Mouse (Mus musculus): ENCODE measurements around the gene Plau. TPM values are rescaled to one million over a fixed set of nuclear protein-coding genes. Genes with fewer than 3 reads are reported as not detected.

Plau gene
- polyA plus RNA-seq, 1 experiment, result 1.8 TPM

DNA sequence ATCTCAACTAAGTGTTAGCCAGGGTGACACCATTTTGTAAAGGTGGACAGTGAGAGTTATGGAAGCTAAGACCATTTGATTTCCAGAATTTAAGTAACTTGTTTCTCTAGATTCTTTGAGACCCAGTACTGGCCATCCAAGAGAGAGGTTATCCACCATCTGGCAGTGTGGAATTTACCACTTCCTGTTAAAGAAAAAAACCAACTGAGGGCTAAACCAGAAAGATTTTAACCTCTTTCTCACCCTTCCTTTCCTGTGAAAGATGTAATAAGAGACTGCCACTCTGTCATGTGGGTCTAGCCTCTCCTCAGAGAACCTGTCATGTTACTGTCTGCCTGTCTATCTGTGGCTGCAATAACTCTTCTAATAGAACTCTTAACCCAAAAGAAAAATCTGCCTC, 26.6 kb upstream of the Plau start:
- no peak for DNase-seq (ENCODE audit: low read depth)
- TF ChIP-seq POLR2A (IDR thresholded peaks at IDR 0.05; ENCODE audit: borderline replicate concordance, extremely low read depth, insufficient read depth, insufficient read length, poor library complexity, severe bottlenecking), result no peak

DNA sequence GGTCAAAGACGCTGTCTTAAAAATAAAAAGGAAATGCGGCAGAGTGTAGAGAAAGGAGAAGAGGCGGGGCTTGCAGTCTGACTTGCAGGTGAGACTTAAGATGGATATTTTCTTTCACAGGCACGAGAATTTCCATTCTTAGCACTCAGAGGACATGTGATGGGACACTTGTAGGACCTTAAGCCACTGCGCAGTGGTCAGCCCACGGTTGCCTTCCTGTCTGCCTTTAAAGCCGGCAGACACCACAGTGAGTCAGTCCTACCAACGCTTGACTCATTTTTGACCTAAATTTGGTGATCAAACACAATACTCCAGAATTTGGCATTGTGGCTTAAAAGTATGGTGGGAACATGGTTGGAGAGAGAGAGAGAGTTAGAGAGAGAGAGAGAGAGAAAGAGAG, 25.2 kb upstream of the Plau start:
- no peak for DNase-seq (ENCODE audit: low read depth)
- TF ChIP-seq CTCF (IDR thresholded peaks at IDR 0.05; ENCODE audit: borderline replicate concordance, extremely low read depth, insufficient read depth, insufficient read length) (no peak), POLR2A (IDR thresholded peaks at IDR 0.05; ENCODE audit: borderline replicate concordance, extremely low read depth, insufficient read depth, insufficient read length, poor library complexity, severe bottlenecking) (no peak)

DNA sequence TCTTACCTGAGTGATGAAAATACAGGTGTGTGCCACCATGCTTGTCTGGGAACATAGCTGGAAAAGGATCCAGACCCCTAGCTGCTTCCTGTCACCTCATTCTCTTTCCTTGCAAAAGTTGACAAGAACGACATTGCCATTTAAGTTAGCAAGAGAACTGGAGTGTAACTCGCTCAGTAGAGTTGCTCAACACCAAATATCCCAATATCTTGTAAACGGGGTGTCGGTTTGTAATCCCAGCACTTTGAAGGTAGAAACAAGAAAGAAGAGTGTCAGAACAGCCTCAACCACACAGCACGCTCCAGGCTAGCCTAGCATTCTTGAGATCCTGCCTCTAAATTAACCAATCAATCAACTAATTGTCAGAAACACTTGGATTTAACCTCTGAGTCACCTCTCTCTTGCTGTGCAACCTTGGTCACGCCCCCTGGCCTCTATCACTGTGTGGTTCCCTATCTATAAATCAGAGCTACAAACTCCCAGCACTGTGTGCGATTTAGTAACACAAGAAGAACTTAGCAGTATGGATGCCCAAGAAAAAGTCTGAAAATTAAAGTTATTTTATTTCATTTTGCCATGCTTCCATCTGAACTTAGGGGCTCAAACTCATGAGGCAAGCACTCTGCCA, 24.6 kb upstream of the Plau start:
- no peak for DNase-seq (ENCODE audit: low read depth)
- TF ChIP-seq CTCF (IDR thresholded peaks at IDR 0.05; ENCODE audit: borderline replicate concordance, extremely low read depth, insufficient read depth, insufficient read length), result no peak
- no peak for TF ChIP-seq POLR2A (IDR thresholded peaks at IDR 0.05; ENCODE audit: borderline replicate concordance, extremely low read depth, insufficient read depth, insufficient read length, poor library complexity, severe bottlenecking)

DNA sequence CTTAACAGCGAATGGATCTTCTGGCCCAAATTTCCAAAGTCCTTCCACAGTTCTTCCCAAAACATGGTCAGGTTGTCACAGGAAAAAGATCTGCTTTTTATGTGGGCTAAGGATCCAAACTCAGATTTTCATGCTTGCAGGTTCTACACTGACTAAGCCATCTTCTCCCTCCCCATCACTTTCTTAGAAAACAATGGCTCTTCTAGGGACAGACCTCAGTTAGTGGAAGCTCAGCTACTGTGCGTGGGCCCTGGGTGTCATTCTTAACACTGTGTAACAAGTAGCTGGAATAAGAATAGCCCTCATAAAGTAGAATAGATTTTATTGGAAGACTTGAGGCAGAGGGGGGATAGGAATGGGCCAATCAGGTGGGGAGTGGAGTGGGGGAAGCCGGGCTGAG, 21.0 kb upstream of the Plau start:
- no peak for DNase-seq (ENCODE audit: low read depth)
- TF ChIP-seq POLR2A (IDR thresholded peaks at IDR 0.05; ENCODE audit: borderline replicate concordance, extremely low read depth, insufficient read depth, insufficient read length, poor library complexity, severe bottlenecking) (no peak), CTCF (IDR thresholded peaks at IDR 0.05; ENCODE audit: borderline replicate concordance, extremely low read depth, insufficient read depth, insufficient read length) (no peak)

DNA sequence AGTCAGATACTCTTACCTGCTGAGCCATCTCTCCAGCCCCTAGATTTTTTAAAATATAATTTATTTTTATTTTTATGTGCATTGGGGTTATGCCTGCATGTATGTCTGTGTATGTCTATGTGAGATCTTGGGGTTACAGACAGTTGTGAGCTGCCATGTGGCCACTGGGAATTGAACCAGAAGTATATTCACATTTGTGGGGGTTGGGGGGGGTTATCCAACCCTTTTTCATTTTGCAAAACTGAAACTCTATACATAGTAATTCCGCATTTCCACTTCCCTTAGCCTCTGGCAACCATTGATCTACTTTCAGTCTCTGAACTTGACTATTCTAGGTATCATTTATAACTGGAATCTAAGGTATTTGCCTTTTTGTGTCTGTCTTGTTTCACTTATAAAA, 11.9 kb upstream of the Plau start:
- TF ChIP-seq POLR2A (IDR thresholded peaks at IDR 0.05; ENCODE audit: borderline replicate concordance, extremely low read depth, insufficient read depth, insufficient read length, poor library complexity, severe bottlenecking), result no peak
- TF ChIP-seq CTCF (IDR thresholded peaks at IDR 0.05; ENCODE audit: borderline replicate concordance, extremely low read depth, insufficient read depth, insufficient read length), result no peak
- DNase-seq (ENCODE audit: low read depth), result no peak

DNA sequence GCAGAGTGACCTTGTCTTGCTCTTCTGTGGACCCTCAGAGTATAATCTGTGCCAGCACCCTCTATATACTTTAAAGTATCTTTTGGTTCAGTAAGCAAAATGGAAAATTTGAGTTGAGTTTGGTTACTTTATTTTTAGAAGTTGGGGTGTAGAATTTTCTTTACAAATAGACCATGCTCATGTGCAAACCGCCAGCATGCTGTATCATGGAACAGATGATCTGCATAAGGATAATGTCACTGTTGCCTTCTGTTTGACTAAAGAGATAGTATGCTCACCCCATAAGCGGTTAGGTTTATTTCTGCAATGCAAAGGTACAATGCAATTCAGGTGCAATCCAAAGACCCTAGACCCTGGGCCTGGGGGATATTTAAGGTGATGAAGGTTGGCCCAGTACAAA, 10.9 kb upstream of the Plau start:
- TF ChIP-seq CTCF (IDR thresholded peaks at IDR 0.05; ENCODE audit: borderline replicate concordance, extremely low read depth, insufficient read depth, insufficient read length) (no peak), POLR2A (IDR thresholded peaks at IDR 0.05; ENCODE audit: borderline replicate concordance, extremely low read depth, insufficient read depth, insufficient read length, poor library complexity, severe bottlenecking) (no peak)
- DNase-seq (ENCODE audit: low read depth), result no peak

DNA sequence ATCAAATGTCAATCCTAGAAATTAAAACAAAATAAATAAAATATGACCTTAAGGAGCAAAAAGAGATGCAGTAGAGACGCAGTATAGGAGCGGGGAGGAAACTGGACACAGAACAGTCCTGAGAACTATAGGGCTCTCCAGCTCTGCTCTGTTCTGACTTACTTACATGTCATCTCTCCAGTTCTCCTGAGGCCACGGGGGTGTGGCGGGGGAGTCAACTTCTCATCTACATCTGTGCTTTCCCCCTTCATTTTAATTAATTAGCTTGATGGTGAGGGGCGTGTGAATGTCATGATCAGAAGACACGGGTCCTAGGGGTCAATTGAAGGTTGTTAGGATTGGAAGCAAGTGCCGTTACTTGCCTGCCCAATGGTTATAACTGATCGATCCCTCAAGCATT, 9.4 kb upstream of the Plau start:
- TF ChIP-seq POLR2A (IDR thresholded peaks at IDR 0.05; ENCODE audit: borderline replicate concordance, extremely low read depth, insufficient read depth, insufficient read length, poor library complexity, severe bottlenecking) (no peak), CTCF (IDR thresholded peaks at IDR 0.05; ENCODE audit: borderline replicate concordance, extremely low read depth, insufficient read depth, insufficient read length) (no peak)
- DNase-seq (ENCODE audit: low read depth), result no peak

DNA sequence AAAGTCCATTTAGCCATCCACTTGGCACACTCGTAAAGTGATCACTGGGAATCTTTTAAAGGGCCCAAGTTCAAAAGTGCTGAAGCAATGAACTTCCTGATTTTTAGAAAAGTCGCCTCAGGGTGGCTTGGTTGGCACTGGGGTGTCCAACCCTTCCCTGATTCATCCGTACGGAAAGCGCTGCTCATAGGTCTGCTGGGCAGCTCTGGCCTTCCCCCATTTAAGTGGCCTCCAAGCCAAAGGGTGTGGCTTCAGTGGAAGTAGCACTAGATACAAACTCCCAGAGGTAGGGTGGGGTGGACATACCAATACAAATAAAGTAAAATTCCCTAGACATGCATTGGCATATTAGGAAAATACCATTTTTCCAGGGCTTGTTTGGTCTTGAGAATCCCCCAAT, 9.0 kb upstream of the Plau start:
- TF ChIP-seq CTCF (IDR thresholded peaks at IDR 0.05; ENCODE audit: borderline replicate concordance, extremely low read depth, insufficient read depth, insufficient read length) (no peak), POLR2A (IDR thresholded peaks at IDR 0.05; ENCODE audit: borderline replicate concordance, extremely low read depth, insufficient read depth, insufficient read length, poor library complexity, severe bottlenecking) (no peak)
- no peak for DNase-seq (ENCODE audit: low read depth)

DNA sequence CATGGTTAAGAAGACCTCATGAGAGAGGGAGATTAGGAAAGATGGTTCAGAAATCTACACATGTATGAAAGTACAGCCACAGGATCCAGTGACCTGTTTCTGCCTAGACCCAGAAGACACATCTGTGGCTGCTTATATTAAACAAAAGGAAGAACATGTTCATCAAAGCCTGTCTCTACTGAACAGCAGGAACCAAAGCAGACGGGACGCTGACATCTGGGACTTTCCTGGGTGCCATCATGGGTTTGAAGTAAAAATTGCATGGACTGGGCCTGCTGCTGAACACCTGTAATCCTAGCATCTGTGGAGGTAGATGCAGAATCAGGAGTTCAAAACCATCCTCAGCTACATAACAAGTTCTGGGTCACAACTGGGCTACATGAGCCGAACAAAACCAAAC, 7.9 kb upstream of the Plau start:
- no peak for TF ChIP-seq POLR2A (IDR thresholded peaks at IDR 0.05; ENCODE audit: borderline replicate concordance, extremely low read depth, insufficient read depth, insufficient read length, poor library complexity, severe bottlenecking)
- TF ChIP-seq CTCF (IDR thresholded peaks at IDR 0.05; ENCODE audit: borderline replicate concordance, extremely low read depth, insufficient read depth, insufficient read length), result no peak
- no peak for DNase-seq (ENCODE audit: low read depth)

DNA sequence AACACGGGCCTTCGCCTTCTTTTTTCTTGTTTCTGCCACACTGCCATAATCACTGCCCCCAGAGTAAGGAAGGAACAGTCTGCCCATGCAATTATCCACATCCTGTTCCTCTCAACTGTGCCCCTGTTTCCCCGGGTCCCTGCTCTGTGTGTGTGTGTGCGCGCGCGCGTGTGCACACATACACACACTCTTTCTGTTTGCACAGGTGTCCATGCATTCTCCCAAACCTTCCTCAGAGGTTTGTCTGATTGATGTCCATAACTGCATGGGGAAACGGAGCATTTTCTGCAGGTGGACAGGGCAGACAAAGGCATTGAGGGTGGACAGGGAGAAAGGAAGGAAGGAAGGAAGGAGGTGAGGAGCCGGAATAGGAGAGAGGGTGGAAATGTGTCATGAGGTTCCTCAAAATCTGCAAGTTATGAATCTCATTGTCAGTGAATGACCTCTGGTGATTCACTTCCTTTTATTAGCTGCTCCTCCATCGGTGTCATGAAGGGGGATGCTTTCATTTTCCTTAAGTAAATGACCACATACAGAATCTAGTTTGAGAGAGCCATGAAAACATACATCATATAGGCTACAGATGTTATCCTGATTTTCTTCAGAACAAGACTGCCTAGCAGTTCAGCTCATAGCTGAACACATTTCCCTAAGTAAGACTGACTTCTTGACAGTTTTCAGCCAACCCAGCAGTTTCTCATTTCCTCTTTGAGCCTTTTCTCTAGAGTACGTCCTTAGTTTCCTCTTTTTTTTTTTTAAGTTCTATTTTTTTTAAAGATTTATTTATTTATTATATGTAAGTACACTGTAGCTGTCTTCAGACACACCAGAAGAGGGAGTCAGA, 6.7 kb upstream of the Plau start:
- no peak for TF ChIP-seq CTCF (IDR thresholded peaks at IDR 0.05; ENCODE audit: borderline replicate concordance, extremely low read depth, insufficient read depth, insufficient read length)
- TF ChIP-seq POLR2A (IDR thresholded peaks at IDR 0.05; ENCODE audit: borderline replicate concordance, extremely low read depth, insufficient read depth, insufficient read length, poor library complexity, severe bottlenecking), result no peak
- DNase-seq (ENCODE audit: low read depth), result no peak

DNA sequence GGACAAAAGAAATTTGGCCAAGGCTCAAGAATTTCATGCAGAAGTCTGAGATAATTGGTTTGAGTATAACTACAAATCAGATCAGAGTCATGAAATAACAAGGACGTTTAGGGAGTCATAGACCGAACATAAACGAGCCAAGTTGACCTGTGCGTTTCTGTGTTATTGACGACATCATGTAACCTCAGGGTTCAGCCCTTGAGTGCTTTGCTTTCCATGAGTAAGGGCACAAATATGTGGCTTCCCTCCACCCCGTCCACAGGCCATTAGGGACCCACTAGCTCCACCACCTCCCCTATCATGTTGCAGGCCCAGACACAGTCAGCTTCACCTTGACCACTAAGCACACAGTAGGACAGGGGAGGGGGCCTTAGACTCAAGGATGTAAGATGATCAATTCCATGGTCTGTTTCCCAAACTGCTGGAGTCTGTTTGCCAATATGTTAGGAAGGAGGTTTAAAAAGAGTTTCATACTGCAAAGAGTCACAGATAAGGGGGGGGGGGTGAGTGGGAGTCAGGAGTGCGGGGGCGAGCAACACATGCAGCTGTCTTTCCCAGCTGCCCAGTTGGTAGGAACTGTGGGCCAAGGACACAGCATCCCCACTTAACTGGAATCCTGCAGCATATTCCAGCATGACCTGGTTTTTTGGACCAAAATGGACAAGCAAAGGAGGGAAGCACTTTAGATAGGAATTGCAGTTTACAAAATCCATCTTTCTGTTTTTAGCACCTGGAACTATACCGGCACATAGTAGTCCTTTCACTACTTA, 5.1 kb upstream of the Plau start:
- no peak for DNase-seq (ENCODE audit: low read depth)
- TF ChIP-seq POLR2A (IDR thresholded peaks at IDR 0.05; ENCODE audit: borderline replicate concordance, extremely low read depth, insufficient read depth, insufficient read length, poor library complexity, severe bottlenecking) (no peak), CTCF (IDR thresholded peaks at IDR 0.05; ENCODE audit: borderline replicate concordance, extremely low read depth, insufficient read depth, insufficient read length) (no peak)

Measured in brain, embryonic 14.5 days (tissue).